Mouse (Mus musculus) kidney, adult 11 months (tissue): ENCODE results near the gene Cry2.
"Not testable (repeated sequence)": the region's sequence is repeated elsewhere in the genome, so short reads cannot be mapped to it uniquely, and the experiment has no call there.

Experiments used
- DNase-seq: peaks from one replicate; pipeline ENCODE4 v3.0.0; 2022

The Cry2 gene

GRCm38 (mm10) chr2:92411705-92412104, 22.1 kb downstream of the Cry2 start:
- peak; percentile 62 for DNase-seq

GRCm38 (mm10) chr2:92408309-92409045, 25.4 kb downstream of the Cry2 start:
- DNase-seq = peak; percentile 72

- DNase-seq = no peak
These were observed 28.2 kb downstream of the Cry2 start for GRCm38 (mm10) chr2:92405687-92406086.

GRCm38 (mm10) chr2:92404737-92405136, 29.1 kb downstream of the Cry2 start:
- DNase-seq = no peak

GRCm38 (mm10) chr2:92403776-92404319, 30.0 kb downstream of the Cry2 start:
- no peak for DNase-seq

- DNase-seq = peak; percentile 67
These were observed 31.1 kb downstream of the Cry2 start for GRCm38 (mm10) chr2:92402591-92403326.

GRCm38 (mm10) chr2:92401091-92401561, 32.7 kb downstream of the Cry2 start, which contains the start of gene Mapk8ip1:
Gene Mapk8ip1 (minus strand): TSS chr2:92401263.
- no peak for DNase-seq

GRCm38 (mm10) chr2:92400682-92401081, 33.2 kb downstream of the Cry2 start:
- DNase-seq = no peak

- not testable (repeated sequence) for DNase-seq
These were observed 34.0 kb downstream of the Cry2 start for GRCm38 (mm10) chr2:92399877-92400276.

GRCm38 (mm10) chr2:92397436-92397835, 36.4 kb downstream of the Cry2 start:
- DNase-seq = no peak

- DNase-seq = no peak
These were observed 38.3 kb downstream of the Cry2 start for GRCm38 (mm10) chr2:92395535-92395934.

- no peak for DNase-seq
These were observed 41.3 kb downstream of the Cry2 start for GRCm38 (mm10) chr2:92392318-92393264.

- DNase-seq = no peak
These were observed 42.0 kb downstream of the Cry2 start for GRCm38 (mm10) chr2:92391703-92392317.

- no peak for DNase-seq
These were observed 42.7 kb downstream of the Cry2 start for GRCm38 (mm10) chr2:92391116-92391515.

- no peak for DNase-seq
These were observed 43.5 kb downstream of the Cry2 start for GRCm38 (mm10) chr2:92390206-92390930.

- DNase-seq = no peak
These were observed 44.2 kb downstream of the Cry2 start for GRCm38 (mm10) chr2:92389645-92390044.

- peak; percentile 87 for DNase-seq
These were observed 44.8 kb downstream of the Cry2 start for GRCm38 (mm10) chr2:92388891-92389641.

GRCm38 (mm10) chr2:92388081-92388517, 45.7 kb downstream of the Cry2 start:
- DNase-seq = no peak

GRCm38 (mm10) chr2:92387646-92388045, 46.2 kb downstream of the Cry2 start:
- DNase-seq = no peak

GRCm38 (mm10) chr2:92386821-92387570, 46.8 kb downstream of the Cry2 start:
- no peak for DNase-seq
